Mouse (Mus musculus): ENCODE results near the gene Prdm12. TPM values are rescaled to one million over a fixed set of nuclear protein-coding genes. Genes with fewer than 3 reads are reported as not detected.

Prdm12 gene
- polyA plus RNA-seq, 1 experiment from 2014 or later: not detected

GRCm38 (mm10) chr2:31636138-31636741, 3.6 kb upstream of the Prdm12 start:
- Histone ChIP-seq H3K4me1 (peaks cover 51% of the 10 kb centered on the region), H3K4me3 (peak overlapping the region; percentile 44), H3K27me3 (ENCODE audit: insufficient read depth, poor library complexity, severe bottlenecking) (peaks cover 99% of the 10 kb centered on the region), H3K9me3 (no peaks in the 10 kb centered on the region), H3K27ac (peak overlapping the region; percentile 5; the same call in 1 of the 2 replicates), H3K36me3 (no peaks in the 10 kb centered on the region)
- DNase-seq (ENCODE audit: low spot score): no peak
- under 1% methylated on average over 48 of the region's 48 CpGs for WGBS

- peaks cover 53% of the 10 kb centered on the region for H3K4me1 ChIP-seq
- no peak overlapping the region for H3K27ac ChIP-seq
- H3K9me3 ChIP-seq: no peaks in the 10 kb centered on the region
- WGBS: under 1% methylated on average over 35 of the region's 35 CpGs
- H3K27me3 ChIP-seq (ENCODE audit: insufficient read depth, poor library complexity, severe bottlenecking): peaks cover 100% of the 10 kb centered on the region
- no peak for DNase-seq (ENCODE audit: low spot score)
- no peaks in the 10 kb centered on the region for H3K36me3 ChIP-seq
- peak overlapping the region; percentile 44 for H3K4me3 ChIP-seq
Observed at GRCm38 (mm10) chr2:31636742-31637141, 3.1 kb upstream of the Prdm12 start.

GRCm38 (mm10) chr2:31637311-31637710, 2.5 kb upstream of the Prdm12 start:
- Histone ChIP-seq H3K27me3 (ENCODE audit: insufficient read depth, poor library complexity, severe bottlenecking) (peaks cover 100% of the 10 kb centered on the region), H3K4me1 (peaks cover 53% of the 10 kb centered on the region), H3K9me3 (no peaks in the 10 kb centered on the region), H3K27ac (no peak overlapping the region), H3K36me3 (no peaks in the 10 kb centered on the region), H3K4me3 (peak overlapping the region; percentile 35; the same call in 1 of the 2 replicates)
- whole genome bisulfite sequencing: 2% methylated on average over 12 of the region's 12 CpGs
- DNase-seq (ENCODE audit: low spot score): no peak

GRCm38 (mm10) chr2:31637807-31638206, 2.0 kb upstream of the Prdm12 start:
- Histone ChIP-seq H3K36me3 (no peaks in the 10 kb centered on the region), H3K4me3 (peak overlapping the region; percentile 35), H3K9me3 (no peaks in the 10 kb centered on the region), H3K27ac (no peak overlapping the region), H3K27me3 (ENCODE audit: insufficient read depth, poor library complexity, severe bottlenecking) (peaks cover 100% of the 10 kb centered on the region), H3K4me1 (peaks cover 53% of the 10 kb centered on the region)
- DNase-seq (ENCODE audit: low spot score): no peak
- under 1% methylated on average over 22 of the region's 22 CpGs for WGBS

GRCm38 (mm10) chr2:31638581-31639465, 1.0 kb upstream of the Prdm12 start:
- DNase-seq (ENCODE audit: low spot score): no peak
- peaks cover 53% of the 10 kb centered on the region for H3K4me1 ChIP-seq
- WGBS: 2% methylated on average over 34 of the region's 34 CpGs
- H3K4me3 ChIP-seq: no peak overlapping the region
- H3K9me3 ChIP-seq: no peaks in the 10 kb centered on the region
- no peak overlapping the region for H3K27ac ChIP-seq
- H3K27me3 ChIP-seq (ENCODE audit: insufficient read depth, poor library complexity, severe bottlenecking): peaks cover 100% of the 10 kb centered on the region
- H3K36me3 ChIP-seq: no peaks in the 10 kb centered on the region

GRCm38 (mm10) chr2:31639466-31639760, 424 bp upstream of the Prdm12 start:
- Histone ChIP-seq H3K4me3 (no peak overlapping the region), H3K36me3 (no peaks in the 10 kb centered on the region), H3K9me3 (no peaks in the 10 kb centered on the region), H3K27ac (no peak overlapping the region), H3K4me1 (peaks cover 53% of the 10 kb centered on the region), H3K27me3 (ENCODE audit: insufficient read depth, poor library complexity, severe bottlenecking) (peaks cover 100% of the 10 kb centered on the region)
- under 1% methylated on average over 12 of the region's 13 CpGs for WGBS
- DNase-seq (ENCODE audit: low spot score): no peak

GRCm38 (mm10) chr2:31640609-31641507, 1.0 kb downstream of the Prdm12 start:
- Histone ChIP-seq H3K9me3 (no peaks in the 10 kb centered on the region), H3K4me1 (peaks cover 42% of the 10 kb centered on the region), H3K27me3 (ENCODE audit: insufficient read depth, poor library complexity, severe bottlenecking) (peaks cover 100% of the 10 kb centered on the region), H3K4me3 (peak overlapping the region; percentile 6; the same call in 1 of the 2 replicates), H3K27ac (no peak overlapping the region), H3K36me3 (no peaks in the 10 kb centered on the region)
- WGBS: 1% methylated on average over 48 of the region's 48 CpGs
- DNase-seq (ENCODE audit: low spot score): no peak

GRCm38 (mm10) chr2:31641508-31641830, 1.6 kb downstream of the Prdm12 start:
- Histone ChIP-seq H3K36me3 (no peaks in the 10 kb centered on the region), H3K27ac (no peak overlapping the region), H3K4me3 (0 out of 2 replicates have a peak overlapping the region, but pooled peaks have one; percentile 6), H3K27me3 (ENCODE audit: insufficient read depth, poor library complexity, severe bottlenecking) (peaks cover 100% of the 10 kb centered on the region), H3K4me1 (peaks cover 36% of the 10 kb centered on the region), H3K9me3 (no peaks in the 10 kb centered on the region)
- no peak for DNase-seq (ENCODE audit: low spot score)
- WGBS: 2% methylated on average over 11 of the region's 11 CpGs

GRCm38 (mm10) chr2:31641929-31642328, 2.1 kb downstream of the Prdm12 start:
- Histone ChIP-seq H3K36me3 (no peaks in the 10 kb centered on the region), H3K4me1 (peaks cover 31% of the 10 kb centered on the region), H3K4me3 (no peak overlapping the region), H3K27ac (no peak overlapping the region), H3K9me3 (no peaks in the 10 kb centered on the region), H3K27me3 (ENCODE audit: insufficient read depth, poor library complexity, severe bottlenecking) (peaks cover 100% of the 10 kb centered on the region)
- DNase-seq (ENCODE audit: low spot score): no peak
- WGBS: 3% methylated on average over 18 of the region's 18 CpGs

GRCm38 (mm10) chr2:31653971-31654853, 14.4 kb downstream of the Prdm12 start:
- WGBS: 3% methylated on average over 109 of the region's 109 CpGs
- Histone ChIP-seq H3K27me3 (ENCODE audit: insufficient read depth, poor library complexity, severe bottlenecking) (peaks cover 99% of the 10 kb centered on the region), H3K4me1 (peaks cover 18% of the 10 kb centered on the region), H3K4me3 (peak overlapping the region; percentile 80), H3K27ac (peak overlapping the region; percentile 64), H3K36me3 (no peaks in the 10 kb centered on the region), H3K9me3 (0 out of 2 replicates have a peak, but pooled peaks cover 2% of the 10 kb centered on the region)
- no peak for DNase-seq (ENCODE audit: low spot score)

GRCm38 (mm10) chr2:31654854-31655559, 15.2 kb downstream of the Prdm12 start:
- no peak for DNase-seq (ENCODE audit: low spot score)
- peaks cover 99% of the 10 kb centered on the region for H3K27me3 ChIP-seq (ENCODE audit: insufficient read depth, poor library complexity, severe bottlenecking)
- 9% methylated on average over 22 of the region's 22 CpGs for WGBS
- H3K27ac ChIP-seq: no peak overlapping the region
- H3K36me3 ChIP-seq: no peaks in the 10 kb centered on the region
- peaks cover 18% of the 10 kb centered on the region for H3K4me1 ChIP-seq
- H3K9me3 ChIP-seq: peaks cover 4% of the 10 kb centered on the region; the same call in 1 of the 2 replicates
- H3K4me3 ChIP-seq: peak overlapping the region; percentile 80

Measured in heart, embryonic 10.5 days (tissue).